Mouse (Mus musculus) limb, embryonic 13.5 days (tissue): ENCODE results near the gene Nmt2. TPM values are rescaled to one million over a fixed set of nuclear protein-coding genes. Genes with fewer than 3 reads are reported as not detected.

ENCODE experiments used
- ATAC-seq: fragments of 200-750 bp; cut with Nextera tagmentation; 2 replicates; pipeline ENCODE4 v1.8.0; 2017; ENCODE audit warnings: low read depth, moderate number of reproducible peaks, moderate TSS enrichment; ENCODE audit not compliant: low FRiP score
- H3K27ac ChIP-seq: fragments of 300-500 bp; sonication (generic); 2 replicates; pipeline ENCODE4 v1.5.1; 2015; ENCODE audit warnings: inconsistent platforms, mild to moderate bottlenecking, moderate library complexity
- H3K27me3 ChIP-seq: fragments of 300-500 bp; sonication (generic); 2 replicates; pipeline ENCODE4 v1.6.1; 2015; ENCODE audit warnings: mild to moderate bottlenecking, inconsistent platforms
- H3K36me3 ChIP-seq: fragments of 300-500 bp; sonication (generic); 2 replicates; pipeline ENCODE4 v1.6.1; 2015; ENCODE audit warnings: inconsistent platforms, mild to moderate bottlenecking, moderate library complexity
- H3K4me1 ChIP-seq: fragments of 300-500 bp; sonication (generic); 2 replicates; pipeline ENCODE4 v1.6.1; 2015; ENCODE audit warnings: inconsistent platforms
- H3K4me2 ChIP-seq: fragments of 300-500 bp; sonication (generic); replicated peaks from 2 replicates; pipeline ENCODE4 v1.6.1; 2015; ENCODE audit warnings: inconsistent platforms, mild to moderate bottlenecking, moderate library complexity
- H3K4me3 ChIP-seq: fragments of 300-500 bp; sonication (generic); 2 replicates; pipeline ENCODE4 v1.5.1; 2015; ENCODE audit warnings: moderate library complexity, mild to moderate bottlenecking, inconsistent platforms
- H3K9ac ChIP-seq: fragments of 300-500 bp; sonication (generic); 2 replicates; pipeline ENCODE4 v1.6.1; 2015; ENCODE audit warnings: mild to moderate bottlenecking, inconsistent platforms
- H3K9me3 ChIP-seq: fragments of 300-500 bp; sonication (generic); 2 replicates; pipeline ENCODE4 v1.6.1; 2016; ENCODE audit warnings: inconsistent platforms
- WGBS: fragments of 180-500 bp; shearing (Covaris S2); methylation state at CpG from one replicate; pipeline ENCODE4 v1.1.7; 2015; 5-methylcytosine and 5-hydroxymethylcytosine counted together
- polyA plus RNA-seq: library from polyadenylated mRNA; unstranded; fragments of >200 nt; fragmentation: Nextera tagmentation; extraction: Ambion mirVana; gene quantifications from 2 replicates; pipeline ENCODE4 v1.2.1, GENCODE M21; 2015

Gene Nmt2
- 42.0 and 42.1 TPM in 2 replicates for polyA plus RNA-seq

- under 1% methylated on average over 88 of the region's 88 CpGs for WGBS
- H3K9ac ChIP-seq: peak within 1 kb of the TSS; percentile 76
- no peaks in the 10 kb centered on the region for H3K9me3 ChIP-seq
- peak within 1 kb of the TSS; percentile 79 for H3K4me2 ChIP-seq
- peaks cover 19% of the 10 kb centered on the region for H3K4me1 ChIP-seq
- peak within 1 kb of the TSS; percentile 85 for H3K4me3 ChIP-seq
- peak within 1 kb of the TSS; percentile 91 for H3K27ac ChIP-seq
- no peaks in the 10 kb centered on the region for H3K36me3 ChIP-seq
- no peaks in the 10 kb centered on the region for H3K27me3 ChIP-seq
- ATAC-seq: peak; percentile 97
These were observed at the start of gene Nmt2 for GRCm38 (mm10) chr2:3283602-3284472. Nmt2 (plus strand) TSS chr2:3284212.

GRCm38 (mm10) chr2:3239255-3239654, 44.8 kb upstream of the Nmt2 start:
- H3K4me1 ChIP-seq: no peaks in the 10 kb centered on the region
- no peaks in the 10 kb centered on the region for H3K9me3 ChIP-seq
- no peak overlapping the region for H3K4me2 ChIP-seq
- no peaks in the 10 kb centered on the region for H3K36me3 ChIP-seq
- no peak for ATAC-seq
- H3K4me3 ChIP-seq: no peak overlapping the region
- no peak overlapping the region for H3K9ac ChIP-seq
- WGBS: 67% methylated on average over 5 of the region's 5 CpGs
- no peaks in the 10 kb centered on the region for H3K27me3 ChIP-seq
- H3K27ac ChIP-seq: no peak overlapping the region

GRCm38 (mm10) chr2:3244251-3244650, 39.8 kb upstream of the Nmt2 start:
- H3K9ac ChIP-seq: no peak overlapping the region
- no peaks in the 10 kb centered on the region for H3K27me3 ChIP-seq
- ATAC-seq: no peak
- no peaks in the 10 kb centered on the region for H3K4me1 ChIP-seq
- no peaks in the 10 kb centered on the region for H3K36me3 ChIP-seq
- 60% methylated on average over 3 of the region's 3 CpGs for WGBS
- no peak overlapping the region for H3K4me3 ChIP-seq
- H3K27ac ChIP-seq: no peak overlapping the region
- no peak overlapping the region for H3K4me2 ChIP-seq
- no peaks in the 10 kb centered on the region for H3K9me3 ChIP-seq

GRCm38 (mm10) chr2:3251309-3251708, 32.7 kb upstream of the Nmt2 start:
- H3K27ac ChIP-seq: no peak overlapping the region
- H3K9ac ChIP-seq: no peak overlapping the region
- no peak overlapping the region for H3K4me3 ChIP-seq
- H3K9me3 ChIP-seq: peaks cover 6% of the 10 kb centered on the region; the same call in 1 of the 2 replicates
- H3K4me2 ChIP-seq: no peak overlapping the region
- ATAC-seq: no peak
- WGBS: 87% methylated on average over 2 of the region's 2 CpGs
- H3K27me3 ChIP-seq: no peaks in the 10 kb centered on the region
- H3K36me3 ChIP-seq: no peaks in the 10 kb centered on the region
- H3K4me1 ChIP-seq: no peaks in the 10 kb centered on the region

GRCm38 (mm10) chr2:3266466-3266865, 17.5 kb upstream of the Nmt2 start:
- Histone ChIP-seq H3K4me2 (no peak overlapping the region), H3K27me3 (no peaks in the 10 kb centered on the region), H3K4me3 (no peak overlapping the region), H3K4me1 (no peaks in the 10 kb centered on the region), H3K27ac (no peak overlapping the region), H3K9me3 (no peaks in the 10 kb centered on the region), H3K36me3 (no peaks in the 10 kb centered on the region), H3K9ac (no peak overlapping the region)
- WGBS: 76% methylated on average over 3 of the region's 3 CpGs
- no peak for ATAC-seq

- WGBS: 30% methylated on average over 3 of the region's 3 CpGs
- H3K4me1 ChIP-seq: no peaks in the 10 kb centered on the region
- H3K9ac ChIP-seq: no peak overlapping the region
- H3K27me3 ChIP-seq: no peaks in the 10 kb centered on the region
- H3K4me3 ChIP-seq: no peak overlapping the region
- H3K9me3 ChIP-seq: no peaks in the 10 kb centered on the region
- no peak for ATAC-seq
- H3K4me2 ChIP-seq: no peak overlapping the region
- no peak overlapping the region for H3K27ac ChIP-seq
- H3K36me3 ChIP-seq: no peaks in the 10 kb centered on the region
These were observed 16.1 kb upstream of the Nmt2 start for GRCm38 (mm10) chr2:3267879-3268278.

GRCm38 (mm10) chr2:3273349-3273748, 10.7 kb upstream of the Nmt2 start:
- ATAC-seq: no peak
- H3K9ac ChIP-seq: no peak overlapping the region
- no peaks in the 10 kb centered on the region for H3K36me3 ChIP-seq
- WGBS: 85% methylated on average over 2 of the region's 2 CpGs
- no peak overlapping the region for H3K27ac ChIP-seq
- no peaks in the 10 kb centered on the region for H3K9me3 ChIP-seq
- no peaks in the 10 kb centered on the region for H3K4me1 ChIP-seq
- no peaks in the 10 kb centered on the region for H3K27me3 ChIP-seq
- no peak overlapping the region for H3K4me2 ChIP-seq
- H3K4me3 ChIP-seq: no peak overlapping the region

GRCm38 (mm10) chr2:3276106-3276505, 7.9 kb upstream of the Nmt2 start:
- no peak for ATAC-seq
- WGBS: 59% methylated on average over 2 of the region's 2 CpGs
- H3K27ac ChIP-seq: no peak overlapping the region

GRCm38 (mm10) chr2:3277502-3277901, 6.5 kb upstream of the Nmt2 start:
- Histone ChIP-seq H3K27ac (no peak overlapping the region), H3K27me3 (no peaks in the 10 kb centered on the region), H3K9ac (no peak overlapping the region), H3K4me2 (no peak overlapping the region), H3K4me3 (no peak overlapping the region), H3K36me3 (no peaks in the 10 kb centered on the region), H3K4me1 (peaks cover 1% of the 10 kb centered on the region), H3K9me3 (no peaks in the 10 kb centered on the region)
- WGBS: 82% methylated on average over 7 of the region's 7 CpGs
- no peak for ATAC-seq

More at GRCm38 (mm10) chr2:3276106-3276505, 7.9 kb upstream of the Nmt2 start:
- Histone ChIP-seq H3K4me3 (no peak overlapping the region), H3K9ac (no peak overlapping the region), H3K4me1 (no peaks in the 10 kb centered on the region), H3K9me3 (no peaks in the 10 kb centered on the region), H3K36me3 (no peaks in the 10 kb centered on the region), H3K4me2 (no peak overlapping the region), H3K27me3 (no peaks in the 10 kb centered on the region)

GRCm38 (mm10) chr2:3281311-3281710, 2.7 kb upstream of the Nmt2 start:
- WGBS: 71% methylated on average over 4 of the region's 4 CpGs
- Histone ChIP-seq H3K36me3 (no peaks in the 10 kb centered on the region), H3K4me2 (no peak overlapping the region), H3K27ac (no peak overlapping the region), H3K27me3 (no peaks in the 10 kb centered on the region), H3K9ac (no peak overlapping the region), H3K9me3 (no peaks in the 10 kb centered on the region), H3K4me1 (peaks cover 19% of the 10 kb centered on the region), H3K4me3 (no peak overlapping the region)
- ATAC-seq: no peak

- Histone ChIP-seq H3K4me2 (peak overlapping the region; percentile 79), H3K36me3 (no peaks in the 10 kb centered on the region), H3K9ac (peak overlapping the region; percentile 74), H3K4me3 (peak overlapping the region; percentile 85), H3K9me3 (no peaks in the 10 kb centered on the region), H3K4me1 (peaks cover 19% of the 10 kb centered on the region), H3K27ac (peak overlapping the region; percentile 91), H3K27me3 (no peaks in the 10 kb centered on the region)
- WGBS: 8% methylated on average over 12 of the region's 12 CpGs
- ATAC-seq: no peak
These were observed 978 bp upstream of the Nmt2 start for GRCm38 (mm10) chr2:3282866-3283601.

GRCm38 (mm10) chr2:3284473-3285180, 615 bp downstream of the Nmt2 start:
- peak overlapping the region; percentile 84 for H3K27ac ChIP-seq
- H3K4me2 ChIP-seq: peak overlapping the region; percentile 79
- under 1% methylated on average over 59 of the region's 60 CpGs for WGBS
- no peaks in the 10 kb centered on the region for H3K27me3 ChIP-seq
- peak overlapping the region; percentile 76 for H3K9ac ChIP-seq
- peaks cover 19% of the 10 kb centered on the region for H3K4me1 ChIP-seq
- H3K36me3 ChIP-seq: no peaks in the 10 kb centered on the region
- ATAC-seq: no peak; the same call in 1 of the 2 replicates
- H3K9me3 ChIP-seq: no peaks in the 10 kb centered on the region
- H3K4me3 ChIP-seq: peak overlapping the region; percentile 85
